Mouse (Mus musculus) adipocyte (in vitro differentiated cells): ENCODE results near the gene Selenoo.

Experiments
- DNase-seq: peaks from one replicate; pipeline ENCODE4 v3.0.0-alpha.2; 2016; ENCODE audit warnings: low spot score

Selenoo gene

GRCm38 (mm10) chr15:89127364-89127940, 38.6 kb downstream of the Selenoo start:
- no peak for DNase-seq

GRCm38 (mm10) chr15:89128382-89129350, 39.8 kb downstream of the Selenoo start, which contains the start of gene Hdac10:
Hdac10 (minus strand) TSS chr15:89128700.
- DNase-seq = peak; percentile 83

DNA sequence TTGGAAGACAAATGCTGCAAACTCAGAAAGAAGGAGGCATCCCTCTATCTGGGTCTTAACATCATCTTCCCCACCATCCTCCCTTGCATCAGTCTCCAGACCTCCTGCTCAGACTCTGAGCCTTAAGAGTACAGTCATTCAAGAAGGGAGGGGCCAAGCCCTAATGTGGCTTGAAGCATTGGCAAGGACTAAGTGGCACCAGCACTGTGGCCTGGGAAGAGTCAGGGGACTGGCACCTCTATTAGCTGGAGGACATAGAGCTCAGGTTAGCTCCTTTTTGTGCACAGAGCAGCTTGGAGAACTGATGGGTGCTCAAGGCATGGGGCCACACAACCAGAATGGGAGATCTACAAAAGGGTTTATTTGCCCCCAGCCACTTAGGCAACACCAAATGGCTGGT, 41.4 kb downstream of the Selenoo start:
- DNase-seq = no peak

GRCm38 (mm10) chr15:89131316-89131715, 42.4 kb downstream of the Selenoo start:
- DNase-seq = no peak

DNA sequence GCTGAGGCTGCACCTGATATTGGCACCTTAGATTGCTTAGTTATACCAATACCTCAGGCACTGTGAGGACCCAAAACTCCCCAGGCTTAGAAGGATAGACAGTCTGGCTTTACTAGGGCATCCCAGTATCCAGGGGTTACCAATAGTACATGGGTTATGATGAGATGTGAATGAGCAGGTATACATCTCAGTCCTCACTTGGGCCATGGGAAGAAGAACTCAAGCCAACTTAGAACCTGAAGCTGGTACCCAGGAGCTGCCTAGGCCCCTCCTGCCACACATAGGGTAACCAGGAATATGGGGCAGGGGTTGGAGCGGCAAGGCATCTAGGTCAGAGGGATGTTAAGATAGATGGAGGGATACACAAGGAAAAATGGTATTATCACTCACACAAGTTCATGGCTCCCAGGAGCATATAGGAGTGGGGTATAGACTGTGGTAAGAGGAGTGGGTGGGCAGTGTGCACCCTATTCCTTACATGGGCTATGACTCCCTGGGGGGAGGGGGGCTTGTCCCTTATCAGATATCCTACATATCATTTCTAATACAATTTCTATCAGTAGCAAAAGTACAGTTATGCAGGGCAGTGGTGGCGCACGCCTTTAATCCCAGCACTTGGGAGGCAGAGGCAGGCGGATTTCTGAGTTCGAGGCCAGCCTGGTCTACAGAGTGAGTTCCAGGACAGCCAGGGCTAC, 47.7 kb downstream of the Selenoo start:
- DNase-seq = no peak

DNA sequence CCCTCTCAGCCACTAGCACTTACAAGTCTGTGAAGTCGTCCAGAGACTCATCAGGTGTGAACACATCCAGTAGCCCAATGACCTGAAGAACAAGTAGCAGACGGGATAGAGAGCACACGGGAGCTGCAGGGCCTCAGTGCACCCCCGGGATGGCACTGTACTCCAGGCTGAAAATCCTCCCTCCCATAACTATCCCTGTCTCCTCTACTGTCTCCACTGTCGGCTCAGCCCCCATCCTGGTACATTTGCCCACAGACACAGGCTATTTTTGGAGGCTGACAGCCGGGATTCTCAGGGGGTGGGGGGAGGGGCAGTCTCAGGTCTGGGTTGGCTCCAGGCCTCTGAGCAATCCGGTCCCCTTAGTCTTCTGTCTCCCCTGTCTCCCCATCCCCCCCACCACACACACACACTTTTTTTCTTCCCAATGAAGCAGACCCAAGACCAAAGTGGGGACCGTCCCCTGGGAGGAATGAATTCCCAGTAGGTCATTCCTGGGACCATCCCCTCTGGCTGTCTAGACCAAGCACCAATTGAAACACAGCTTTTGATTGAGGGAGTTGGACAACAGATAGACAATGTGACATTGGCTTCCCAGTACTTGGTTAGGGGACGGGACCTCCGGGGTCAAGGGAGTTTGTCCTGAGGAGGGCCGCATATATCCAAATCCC, 48.6 kb downstream of the Selenoo start:
- DNase-seq = no peak

DNA sequence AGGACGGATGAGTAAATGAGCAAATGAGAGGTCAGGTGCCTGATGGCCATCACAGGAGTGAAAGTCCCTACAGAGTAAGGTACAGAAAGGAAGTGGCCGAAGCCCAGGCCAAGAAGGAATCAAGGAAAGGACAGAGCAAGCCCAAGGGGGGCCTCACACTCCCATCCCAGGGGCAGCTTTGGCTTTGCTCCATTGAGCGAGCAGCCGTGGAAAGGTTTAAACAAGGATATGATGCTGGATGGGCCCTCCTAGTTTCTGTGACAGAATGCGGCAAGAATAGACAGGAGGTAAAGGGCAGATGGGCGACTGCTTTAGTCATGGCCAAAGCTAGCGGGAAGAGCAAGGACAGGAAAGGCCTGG, 49.1 kb downstream of the Selenoo start:
- DNase-seq = no peak

GRCm38 (mm10) chr15:89138531-89138930, 49.6 kb downstream of the Selenoo start:
- DNase-seq = no peak

DNA sequence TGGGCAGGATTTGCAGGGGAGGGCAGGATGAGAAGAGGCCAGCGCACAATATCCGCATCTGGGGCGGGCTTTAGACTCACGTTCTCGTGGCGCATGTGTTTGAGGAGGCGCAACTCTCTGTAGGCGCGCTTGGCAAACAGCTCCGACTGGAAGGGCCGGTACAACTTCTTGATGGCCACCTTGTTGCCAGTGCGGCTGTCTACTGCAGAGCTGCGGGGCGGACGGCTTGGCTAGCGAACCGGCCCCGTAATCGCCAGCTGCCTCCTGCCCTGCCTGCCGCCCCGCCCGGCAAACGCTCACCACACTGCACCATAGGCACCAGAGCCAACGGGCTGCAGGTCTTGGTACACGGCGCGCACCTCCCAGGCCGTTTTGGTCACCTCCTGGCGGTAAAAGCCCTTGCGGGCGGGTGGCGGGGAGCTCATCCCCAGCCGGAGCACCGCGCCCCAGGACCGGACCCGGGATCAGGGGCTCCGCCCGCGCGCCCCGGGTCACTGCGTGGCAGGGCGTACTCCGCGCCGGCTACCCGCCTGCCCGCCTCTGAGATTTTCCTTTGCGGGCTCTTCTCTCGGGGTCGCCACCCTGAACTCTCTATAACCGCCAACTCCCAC, 51.3 kb downstream of the Selenoo start:
- DNase-seq = no peak

DNA sequence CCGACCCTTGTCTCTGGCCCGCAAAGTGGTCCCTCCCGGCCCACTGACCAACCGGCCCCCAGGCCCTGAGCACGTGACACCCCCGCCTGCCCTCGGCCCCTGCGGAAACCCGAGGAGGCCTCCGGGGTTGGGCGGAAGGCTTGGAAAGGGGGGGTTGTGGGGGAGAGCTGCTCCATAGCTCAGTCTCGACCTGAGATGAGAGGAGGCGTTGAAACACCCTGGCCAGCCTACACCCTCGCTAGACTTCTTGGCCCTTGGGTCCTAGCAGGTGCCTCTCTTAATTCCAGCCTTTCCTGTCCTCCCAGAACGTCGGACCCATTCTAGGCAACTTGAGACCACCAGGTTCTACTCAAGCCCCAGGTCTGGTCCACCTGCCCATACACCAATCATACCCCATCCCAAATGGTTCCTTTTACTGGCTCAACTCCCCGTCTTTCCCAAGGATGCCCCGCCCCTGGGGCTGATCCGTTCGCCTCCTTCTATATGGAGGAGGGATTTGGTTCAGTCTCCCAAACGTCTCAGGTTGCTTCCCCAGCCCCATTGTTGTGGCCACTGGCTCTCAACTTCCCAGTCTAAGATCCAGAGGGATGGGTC, 51.9 kb downstream of the Selenoo start, which contains the start of gene Mapk12:
Gene Mapk12, minus strand, starts transcription at position 45 of the 594 bp plus-strand sequence.
- no peak for DNase-seq

- no peak for DNase-seq
Measured at GRCm38 (mm10) chr15:89141443-89141842, 52.6 kb downstream of the Selenoo start.

DNA sequence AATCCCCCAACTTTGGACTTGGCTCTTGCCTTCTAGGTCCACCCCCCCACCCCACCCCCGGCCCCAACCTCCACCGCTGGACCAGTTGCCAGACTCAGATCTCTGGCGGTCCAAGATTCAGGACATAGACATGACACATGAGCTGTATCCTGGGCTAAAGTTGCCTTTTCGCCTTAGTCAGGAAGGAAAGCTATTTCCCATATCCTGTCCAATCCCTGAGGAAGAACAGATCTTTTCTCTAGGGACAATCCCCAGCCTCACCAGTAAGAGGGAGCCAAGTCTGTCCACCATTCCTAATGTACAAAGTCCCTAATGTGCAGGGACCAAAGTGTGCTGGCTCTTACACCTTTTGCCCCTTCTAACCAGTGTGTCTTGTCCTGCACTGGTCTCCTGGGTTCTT, 53.0 kb downstream of the Selenoo start:
- DNase-seq = no peak

- DNase-seq = no peak
Measured at GRCm38 (mm10) chr15:89143134-89143533, 54.2 kb downstream of the Selenoo start.

GRCm38 (mm10) chr15:89144965-89145364, 56.1 kb downstream of the Selenoo start:
- DNase-seq = no peak

DNA sequence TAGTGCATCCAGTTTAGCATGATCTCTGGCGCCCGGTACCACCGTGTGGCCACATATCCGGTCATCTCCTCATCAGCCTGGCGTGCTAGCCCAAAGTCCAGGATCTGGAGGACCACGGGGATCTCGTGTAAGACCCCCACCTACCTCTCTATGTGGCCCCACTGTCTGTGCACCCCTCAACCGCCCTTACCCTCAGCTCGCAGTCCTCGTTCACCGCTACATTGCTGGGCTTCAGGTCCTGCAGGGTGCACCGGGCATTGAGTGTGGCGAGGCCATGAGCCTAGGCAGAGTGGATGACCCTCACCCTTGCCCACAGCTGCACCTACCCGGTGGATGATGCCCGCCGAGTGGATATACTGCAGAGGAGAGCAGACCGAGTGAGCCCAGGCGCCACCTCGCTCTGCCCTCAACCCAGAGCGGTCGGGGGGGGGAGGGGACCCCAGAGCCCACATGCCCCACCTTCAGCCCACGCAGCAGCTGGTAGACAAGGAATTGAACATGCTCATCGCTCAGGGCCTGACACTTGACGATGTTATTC, 57.0 kb downstream of the Selenoo start:
- DNase-seq = no peak

- DNase-seq = no peak
Measured at GRCm38 (mm10) chr15:89146537-89146936, 57.7 kb downstream of the Selenoo start.

- no peak for DNase-seq
Measured at GRCm38 (mm10) chr15:89147024-89147423, 58.1 kb downstream of the Selenoo start.

GRCm38 (mm10) chr15:89147456-89147855, 58.6 kb downstream of the Selenoo start:
- no peak for DNase-seq

- no peak for DNase-seq
Measured at GRCm38 (mm10) chr15:89147895-89148294, 59.0 kb downstream of the Selenoo start.

DNA sequence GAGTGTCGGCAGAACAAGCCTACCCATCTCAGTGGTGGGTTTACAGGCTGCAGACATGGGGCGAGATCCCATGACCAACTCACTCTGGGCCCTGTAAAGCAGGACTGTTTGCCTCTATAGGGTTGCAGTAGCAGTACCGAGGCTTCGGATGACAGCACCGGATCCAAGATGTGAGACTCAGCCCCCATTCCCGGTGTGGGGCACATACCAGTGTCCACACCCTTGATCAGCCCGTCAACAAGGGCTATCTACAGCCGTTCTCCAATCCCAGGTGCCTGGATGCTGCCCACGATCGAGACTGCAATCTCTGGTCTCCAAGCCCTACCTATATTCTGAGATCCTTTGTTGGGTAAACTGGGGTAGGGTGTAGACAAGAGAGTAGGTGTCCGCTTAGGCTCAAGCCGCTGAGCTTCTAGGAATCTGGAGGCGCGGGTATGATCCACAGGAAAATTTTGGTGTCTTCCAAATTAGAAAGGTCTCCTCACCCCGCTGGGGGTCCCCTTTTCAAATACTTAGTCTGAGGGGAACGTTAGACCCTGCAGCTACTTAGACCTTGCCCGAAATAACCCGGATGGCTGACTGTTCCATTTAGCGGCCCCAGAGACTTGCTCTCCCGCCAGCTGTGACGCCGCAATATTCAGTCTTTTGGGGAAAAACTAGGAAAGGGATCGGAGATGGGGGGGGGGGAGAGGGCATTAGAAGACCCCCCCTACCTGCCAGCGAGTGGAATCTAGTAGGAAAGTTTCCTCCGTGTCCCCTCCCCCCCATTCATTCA, 59.8 kb downstream of the Selenoo start:
- no peak for DNase-seq
